Mouse (Mus musculus): ENCODE results near the gene Avil. TPM values are rescaled to one million over a fixed set of nuclear protein-coding genes. Genes with fewer than 3 reads are reported as not detected.
A peak's percentile ranks its signal among the peaks of the same experiment; 100 is the strongest.

The Avil gene
- polyA plus RNA-seq, 1 experiment, result 0.13 TPM

DNA sequence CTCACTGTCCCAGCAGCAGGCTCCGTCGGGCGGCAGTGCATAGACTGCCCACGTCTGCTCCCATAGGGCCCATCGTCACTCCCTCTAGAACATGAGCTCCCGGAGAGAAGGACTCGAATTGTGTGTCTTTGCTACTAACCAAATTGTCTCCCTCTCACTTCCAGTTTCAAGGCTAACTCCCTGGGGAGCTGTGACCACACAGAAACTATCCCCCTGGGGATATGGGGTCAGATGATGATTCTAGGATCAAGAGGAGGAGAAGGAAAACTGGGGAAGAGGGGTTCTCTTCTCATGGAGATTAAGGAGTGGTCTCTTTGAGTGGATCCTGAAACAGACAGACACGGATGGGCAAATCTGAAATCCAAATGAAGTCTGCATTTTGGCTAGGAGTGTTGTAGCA lies 40.0 kb upstream of the Avil start:
- TF ChIP-seq USF1 (IDR thresholded peaks at IDR 0.05; ENCODE audit: low read depth) (no peak), MYOD1 (IDR thresholded peaks at IDR 0.05; ENCODE audit: control insufficient read depth, insufficient read length, low read depth) (no peak), MAX (IDR thresholded peaks at IDR 0.05) (no peak), FOSL1 (IDR thresholded peaks at IDR 0.05; ENCODE audit: insufficient read depth, low read length, poor library complexity, severe bottlenecking) (no peak), CTCF (IDR thresholded peaks at IDR 0.05; ENCODE audit: control insufficient read depth, insufficient read depth, insufficient read length) (no peak), MYOG (IDR thresholded peaks at IDR 0.05; ENCODE audit: control insufficient read depth, extremely low read depth, insufficient read length) (no peak), CEBPB (IDR thresholded peaks at IDR 0.05; ENCODE audit: low read depth) (no peak)
- Histone ChIP-seq H3ac (ENCODE audit: control insufficient read depth, insufficient read length, low read depth) (no peak overlapping the region), H3K4me3 (ENCODE audit: insufficient read depth, poor library complexity, severe bottlenecking) (no peak overlapping the region), H3K36me3 (ENCODE audit: control insufficient read depth, insufficient read depth) (no peaks in the 10 kb centered on the region), H3K79me2 (ENCODE audit: control insufficient read depth, insufficient read depth) (no peaks in the 10 kb centered on the region), H3K79me3 (ENCODE audit: low read depth) (no peaks in the 10 kb centered on the region), H3K27me3 (ENCODE audit: control insufficient read depth, insufficient read depth, insufficient read length) (no peaks in the 10 kb centered on the region)

DNA sequence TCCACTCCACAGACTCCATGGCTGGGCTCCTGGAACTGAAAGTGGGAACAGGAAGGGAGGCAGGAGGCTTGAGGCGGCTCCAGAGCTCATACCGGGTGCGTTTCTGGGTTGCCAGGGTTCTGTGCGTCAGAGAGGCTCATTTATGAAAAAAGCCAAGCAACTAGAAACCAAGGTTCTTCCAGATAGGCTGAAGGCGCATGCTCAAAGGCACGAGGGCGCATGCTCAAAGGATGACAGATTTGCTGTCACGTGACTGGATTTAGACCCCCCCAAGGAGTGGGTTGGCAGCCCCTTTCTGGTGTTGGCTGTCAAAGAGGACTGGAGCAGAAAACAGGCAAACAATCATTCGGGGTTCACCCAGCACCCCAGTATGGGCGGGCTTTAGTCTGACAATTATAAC lies 38.8 kb upstream of the Avil start:
- H3ac ChIP-seq (ENCODE audit: control insufficient read depth, insufficient read length, low read depth), result no peak overlapping the region
- no peaks in the 10 kb centered on the region for H3K79me3 ChIP-seq (ENCODE audit: low read depth)
- no peaks in the 10 kb centered on the region for H3K79me2 ChIP-seq (ENCODE audit: control insufficient read depth, insufficient read depth)
- TF ChIP-seq CTCF (IDR thresholded peaks at IDR 0.05; ENCODE audit: control insufficient read depth, insufficient read depth, insufficient read length), result no peak
- TF ChIP-seq USF1 (IDR thresholded peaks at IDR 0.05; ENCODE audit: low read depth), result peak; percentile 65
- no peak overlapping the region for H3K4me3 ChIP-seq (ENCODE audit: insufficient read depth, poor library complexity, severe bottlenecking)
- no peaks in the 10 kb centered on the region for H3K27me3 ChIP-seq (ENCODE audit: control insufficient read depth, insufficient read depth, insufficient read length)
- no peaks in the 10 kb centered on the region for H3K36me3 ChIP-seq (ENCODE audit: control insufficient read depth, insufficient read depth)

- Histone ChIP-seq H3K4me3 (ENCODE audit: insufficient read depth, poor library complexity, severe bottlenecking) (no peak overlapping the region), H3K27me3 (ENCODE audit: control insufficient read depth, insufficient read depth, insufficient read length) (no peaks in the 10 kb centered on the region), H3ac (ENCODE audit: control insufficient read depth, insufficient read length, low read depth) (no peak overlapping the region), H3K79me3 (ENCODE audit: low read depth) (no peaks in the 10 kb centered on the region), H3K79me2 (ENCODE audit: control insufficient read depth, insufficient read depth) (no peaks in the 10 kb centered on the region), H3K36me3 (ENCODE audit: control insufficient read depth, insufficient read depth) (no peaks in the 10 kb centered on the region)
- TF ChIP-seq USF1 (IDR thresholded peaks at IDR 0.05; ENCODE audit: low read depth), result no peak
- peak; percentile 81 for TF ChIP-seq CEBPB (IDR thresholded peaks at IDR 0.05; ENCODE audit: low read depth)
- TF ChIP-seq MYOG (IDR thresholded peaks at IDR 0.05; ENCODE audit: control insufficient read depth, extremely low read depth, insufficient read length), result no peak
- no peak for TF ChIP-seq MYOD1 (IDR thresholded peaks at IDR 0.05; ENCODE audit: control insufficient read depth, insufficient read length, low read depth)
- TF ChIP-seq MAX (IDR thresholded peaks at IDR 0.05), result no peak
These were observed 38.1 kb upstream of the Avil start for GRCm38 (mm10) chr10:126962271-126962965.

- H3K79me2 ChIP-seq (ENCODE audit: control insufficient read depth, insufficient read depth), result no peaks in the 10 kb centered on the region
- H3ac ChIP-seq (ENCODE audit: control insufficient read depth, insufficient read length, low read depth), result no peak overlapping the region
- H3K4me3 ChIP-seq (ENCODE audit: insufficient read depth, poor library complexity, severe bottlenecking), result no peak overlapping the region
- TF ChIP-seq MYOD1 (IDR thresholded peaks at IDR 0.05; ENCODE audit: control insufficient read depth, insufficient read length, low read depth), result no peak
- H3K79me3 ChIP-seq (ENCODE audit: low read depth), result no peaks in the 10 kb centered on the region
- H3K36me3 ChIP-seq (ENCODE audit: control insufficient read depth, insufficient read depth), result no peaks in the 10 kb centered on the region
- H3K27me3 ChIP-seq (ENCODE audit: control insufficient read depth, insufficient read depth, insufficient read length), result no peaks in the 10 kb centered on the region
These were observed 37.6 kb upstream of the Avil start for GRCm38 (mm10) chr10:126962966-126963330.

DNA sequence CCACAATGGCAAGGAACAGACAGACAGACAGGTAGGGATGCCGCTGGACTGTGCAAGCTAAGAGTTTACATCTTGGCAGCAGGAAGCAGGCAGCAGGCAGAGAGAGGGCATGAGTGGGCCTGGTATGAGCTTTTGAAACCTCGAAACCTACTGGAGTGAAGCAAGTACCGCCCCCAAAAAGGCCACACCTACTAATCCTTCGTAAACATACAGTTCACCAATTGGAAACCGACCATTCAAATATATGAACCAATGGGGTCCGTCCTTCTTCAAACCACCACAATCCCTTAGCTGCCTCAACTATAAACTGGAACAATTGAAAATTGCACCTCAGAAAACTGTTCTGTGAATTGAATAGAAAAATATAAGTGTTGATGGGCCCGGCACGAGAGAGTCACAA lies 36.7 kb upstream of the Avil start:
- Histone ChIP-seq H3ac (ENCODE audit: control insufficient read depth, insufficient read length, low read depth) (no peak overlapping the region), H3K27me3 (ENCODE audit: control insufficient read depth, insufficient read depth, insufficient read length) (no peaks in the 10 kb centered on the region), H3K36me3 (ENCODE audit: control insufficient read depth, insufficient read depth) (no peaks in the 10 kb centered on the region), H3K4me3 (ENCODE audit: insufficient read depth, poor library complexity, severe bottlenecking) (no peak overlapping the region), H3K79me2 (ENCODE audit: control insufficient read depth, insufficient read depth) (no peaks in the 10 kb centered on the region), H3K79me3 (ENCODE audit: low read depth) (no peaks in the 10 kb centered on the region)
- TF ChIP-seq USF1 (IDR thresholded peaks at IDR 0.05; ENCODE audit: low read depth) (no peak), MAX (IDR thresholded peaks at IDR 0.05) (no peak), CTCF (IDR thresholded peaks at IDR 0.05; ENCODE audit: control insufficient read depth, insufficient read depth, insufficient read length) (no peak), FOSL1 (IDR thresholded peaks at IDR 0.05; ENCODE audit: insufficient read depth, low read length, poor library complexity, severe bottlenecking) (no peak)

GRCm38 (mm10) chr10:126971363-126972050 lies 29.0 kb upstream of the Avil start:
- no peaks in the 10 kb centered on the region for H3K36me3 ChIP-seq (ENCODE audit: control insufficient read depth, insufficient read depth)
- H3K27me3 ChIP-seq (ENCODE audit: control insufficient read depth, insufficient read depth, insufficient read length), result no peaks in the 10 kb centered on the region
- TF ChIP-seq MAX (IDR thresholded peaks at IDR 0.05) (no peak), USF1 (IDR thresholded peaks at IDR 0.05; ENCODE audit: low read depth) (no peak), MYOD1 (IDR thresholded peaks at IDR 0.05; ENCODE audit: control insufficient read depth, insufficient read length, low read depth) (no peak), MYOG (IDR thresholded peaks at IDR 0.05; ENCODE audit: control insufficient read depth, extremely low read depth, insufficient read length) (no peak), FOSL1 (IDR thresholded peaks at IDR 0.05; ENCODE audit: insufficient read depth, low read length, poor library complexity, severe bottlenecking) (no peak), CEBPB (IDR thresholded peaks at IDR 0.05; ENCODE audit: low read depth) (no peak), CTCF (IDR thresholded peaks at IDR 0.05; ENCODE audit: control insufficient read depth, insufficient read depth, insufficient read length) (no peak)
- no peaks in the 10 kb centered on the region for H3K79me3 ChIP-seq (ENCODE audit: low read depth)
- H3ac ChIP-seq (ENCODE audit: control insufficient read depth, insufficient read length, low read depth), result no peak overlapping the region
- no peaks in the 10 kb centered on the region for H3K79me2 ChIP-seq (ENCODE audit: control insufficient read depth, insufficient read depth)
- no peak overlapping the region for H3K4me3 ChIP-seq (ENCODE audit: insufficient read depth, poor library complexity, severe bottlenecking)

Measured in C2C12 (cell line).